Mouse (Mus musculus): ENCODE measurements around the gene S100a5.

GRCm38 (mm10) chr3:90605736-90606135 is 2.6 kb upstream of the S100a5 start:
- no peak for TF ChIP-seq CTCF (IDR thresholded peaks at IDR 0.05; ENCODE audit: low read depth)
- TF ChIP-seq EP300 (IDR thresholded peaks at IDR 0.05; ENCODE audit: low read depth): no peak
